Mouse (Mus musculus): ENCODE results near the gene Ripk4.

The Ripk4 gene

DNA sequence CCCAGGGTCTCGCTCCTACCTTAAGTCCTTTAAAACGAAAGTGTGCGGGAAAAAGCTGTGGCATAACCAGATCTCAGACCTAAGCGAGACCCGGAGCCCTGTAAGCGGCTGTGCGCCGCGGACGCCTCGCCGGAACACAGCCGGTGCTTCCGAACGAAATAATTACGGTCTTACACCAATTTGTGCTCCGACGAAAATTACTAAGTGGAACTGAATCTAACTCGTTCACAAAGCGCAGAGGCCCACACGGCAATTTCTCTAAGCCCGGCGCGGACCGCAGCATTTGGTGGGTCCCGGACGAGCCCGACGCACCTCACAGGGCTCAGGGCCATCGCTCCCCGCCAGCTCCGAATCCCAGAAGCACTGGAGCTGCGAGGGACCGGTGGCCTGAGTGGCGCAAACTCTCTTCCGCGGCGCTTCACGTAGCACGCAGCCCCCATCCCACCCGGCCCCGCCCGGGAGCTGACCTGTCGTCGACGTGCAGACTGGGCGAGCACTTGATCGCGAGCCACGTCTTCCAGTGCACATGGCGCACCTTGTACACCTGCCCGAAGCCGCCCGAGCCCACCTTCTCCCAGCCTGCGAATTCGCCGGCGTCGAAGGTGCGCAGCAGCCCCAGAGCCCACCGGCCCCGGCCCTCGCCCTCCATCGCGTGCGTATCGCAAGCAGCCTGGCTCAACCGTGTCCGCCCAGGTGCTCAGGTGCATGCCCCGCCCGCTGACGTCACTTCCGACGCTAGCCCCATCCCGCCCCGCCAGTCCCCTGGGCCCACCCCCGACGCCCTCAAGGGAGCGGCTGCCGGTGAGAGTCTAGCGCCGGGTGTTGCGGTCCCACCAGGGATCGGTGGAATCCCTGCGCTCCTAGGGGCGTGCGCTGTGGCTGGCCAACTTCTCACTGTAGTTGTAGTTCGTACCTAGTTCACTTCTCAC lies at the start of gene Ripk4:
Gene Ripk4, minus strand, starts transcription at position 727 of the 929 bp plus-strand sequence.
- DNase-seq (ENCODE audit: low spot score in 2 of 2) = no peak

DNA sequence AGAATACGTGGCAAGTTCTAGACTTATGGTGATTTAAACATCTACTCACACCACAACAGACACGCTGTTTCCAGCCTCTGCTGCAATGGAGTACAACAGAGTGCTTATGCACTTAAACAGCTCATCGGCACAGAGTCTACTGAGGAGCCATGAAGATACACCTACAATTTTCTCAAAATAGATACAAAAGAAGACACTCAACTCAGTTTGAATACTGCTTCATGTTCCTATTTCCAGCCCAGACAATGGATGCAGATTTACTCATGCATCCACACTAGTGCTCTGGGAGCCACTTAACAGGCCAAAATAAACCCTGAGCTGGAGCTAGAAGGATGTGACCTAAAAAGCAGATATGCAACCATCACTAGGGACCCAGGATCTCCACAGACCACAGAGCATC lies 45.3 kb upstream of the Ripk4 start:
- no peak for DNase-seq (ENCODE audit: low spot score in 2 of 2)

DNA sequence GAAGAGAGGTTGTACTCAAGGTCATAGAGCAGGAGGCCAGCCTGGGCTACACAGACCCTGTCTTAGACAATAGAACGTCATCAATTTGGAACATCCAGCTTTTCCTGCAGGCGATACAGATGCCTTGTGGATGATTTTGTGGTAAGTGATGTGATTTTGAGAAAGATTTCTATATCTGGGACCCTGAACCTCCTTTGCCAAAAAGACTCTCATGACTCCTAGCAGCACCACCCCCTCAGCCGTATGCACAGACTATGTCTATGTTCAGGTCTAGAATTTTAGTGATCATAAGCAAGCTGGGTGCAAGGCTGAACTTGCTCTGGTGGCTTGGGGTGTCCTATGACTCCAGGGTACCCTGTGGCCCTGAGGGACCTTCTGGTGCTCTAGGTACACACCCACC lies 42.1 kb upstream of the Ripk4 start:
- no peak for DNase-seq (ENCODE audit: low spot score in 2 of 2)

DNA sequence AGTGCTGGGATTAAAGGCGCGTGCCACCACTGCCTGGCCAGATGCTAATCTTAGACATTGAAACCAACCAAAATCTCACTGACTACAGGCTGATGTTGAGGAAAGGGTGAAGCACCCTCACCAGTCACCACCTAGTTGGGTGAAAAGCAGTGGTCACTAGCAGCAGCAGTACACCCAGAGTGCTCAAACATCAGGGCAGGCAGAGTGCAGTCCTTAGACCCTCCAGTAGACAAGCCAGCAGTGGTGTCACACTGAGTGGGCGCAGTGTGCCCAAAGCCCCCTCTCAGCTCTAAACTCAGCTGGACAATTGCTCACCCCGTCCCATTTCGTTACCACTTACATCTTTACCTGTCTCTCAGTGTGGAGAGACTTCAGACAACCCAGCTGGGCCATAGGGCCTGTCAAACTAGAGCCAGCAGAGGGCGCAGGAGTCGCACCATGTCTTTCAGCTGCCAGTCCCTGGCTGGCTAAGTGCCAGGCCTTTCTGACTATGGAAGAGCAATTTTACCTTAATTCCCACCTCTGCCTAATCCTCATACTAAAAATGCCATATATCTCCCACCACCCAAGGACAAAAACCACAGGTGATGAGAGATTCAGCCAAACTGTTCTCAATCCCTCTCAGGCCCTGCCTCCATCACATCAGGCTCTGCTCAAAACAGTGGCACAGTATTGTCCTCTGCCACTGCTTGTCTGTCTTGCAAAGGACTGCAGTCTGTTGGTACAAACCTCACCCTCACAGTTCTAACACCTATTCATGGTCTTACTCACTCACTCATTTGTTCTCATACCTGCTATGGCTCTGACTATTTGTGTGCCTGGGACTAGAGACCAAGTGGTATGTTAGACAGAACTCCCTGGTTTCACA lies 41.3 kb upstream of the Ripk4 start:
- DNase-seq (ENCODE audit: low spot score in 2 of 2) = peak; percentile 54 to 76

DNA sequence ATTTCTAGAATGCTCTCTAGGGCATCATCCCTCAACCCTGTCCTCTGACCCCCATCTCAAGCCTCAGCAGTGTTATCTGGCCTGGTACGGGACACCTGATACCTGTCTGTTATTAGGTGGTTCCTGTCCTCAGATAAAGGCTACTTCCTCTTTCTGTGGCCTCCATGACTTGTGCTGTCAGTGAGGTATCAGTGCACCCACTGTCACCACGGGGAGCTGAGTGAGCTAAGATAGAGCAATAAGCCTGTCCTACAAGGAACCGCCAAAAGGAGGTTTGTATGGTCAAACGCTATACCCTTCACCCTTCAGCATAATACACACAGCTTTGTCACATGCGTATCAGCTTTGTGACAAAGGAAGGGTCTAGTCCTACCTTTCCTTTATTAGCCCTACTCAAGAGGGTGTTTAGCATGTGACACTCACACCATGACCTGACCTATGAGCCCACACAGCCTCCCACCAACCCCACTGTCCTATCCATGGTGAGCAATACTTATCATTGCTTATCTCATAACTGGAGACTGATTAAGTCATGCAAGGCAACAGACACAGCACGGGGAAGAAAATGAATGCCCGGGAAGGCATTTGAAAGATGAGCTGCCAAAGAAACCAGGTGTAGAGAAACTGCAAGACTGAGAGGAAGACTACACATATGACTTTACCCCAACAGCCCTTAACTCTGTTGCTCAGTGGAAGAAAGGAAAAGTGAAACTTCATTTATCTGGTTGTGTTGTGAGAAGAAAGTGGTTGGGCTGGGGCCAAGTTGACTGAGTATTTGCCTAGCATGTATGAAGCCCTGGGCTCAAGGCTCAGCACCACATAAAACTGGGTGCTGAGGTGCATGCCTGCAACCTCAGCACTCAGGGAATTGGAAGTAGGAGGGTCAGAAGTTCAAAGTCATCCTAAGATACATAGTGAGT lies 34.6 kb upstream of the Ripk4 start:
- no peak for DNase-seq (ENCODE audit: low spot score in 2 of 2)

DNA sequence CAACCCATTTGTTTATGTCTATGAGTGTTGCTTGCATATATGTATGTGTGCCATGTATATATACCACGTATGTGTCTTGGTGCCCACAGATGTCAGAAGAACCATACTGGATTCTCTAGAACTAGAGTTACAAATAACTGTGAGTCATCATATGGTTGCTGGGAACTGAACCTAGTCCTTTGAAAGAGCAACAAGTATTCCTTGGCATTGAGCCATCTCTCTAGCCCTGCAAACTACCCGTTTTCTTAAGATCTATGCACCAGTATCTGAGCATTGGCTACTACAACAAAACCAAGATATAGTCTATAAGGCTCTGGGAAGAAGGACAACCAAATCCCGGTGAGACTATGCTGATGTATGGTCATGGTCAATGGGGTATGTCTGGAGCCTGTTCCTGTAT lies 33.6 kb upstream of the Ripk4 start:
- DNase-seq (ENCODE audit: low spot score in 2 of 2) = no peak

DNA sequence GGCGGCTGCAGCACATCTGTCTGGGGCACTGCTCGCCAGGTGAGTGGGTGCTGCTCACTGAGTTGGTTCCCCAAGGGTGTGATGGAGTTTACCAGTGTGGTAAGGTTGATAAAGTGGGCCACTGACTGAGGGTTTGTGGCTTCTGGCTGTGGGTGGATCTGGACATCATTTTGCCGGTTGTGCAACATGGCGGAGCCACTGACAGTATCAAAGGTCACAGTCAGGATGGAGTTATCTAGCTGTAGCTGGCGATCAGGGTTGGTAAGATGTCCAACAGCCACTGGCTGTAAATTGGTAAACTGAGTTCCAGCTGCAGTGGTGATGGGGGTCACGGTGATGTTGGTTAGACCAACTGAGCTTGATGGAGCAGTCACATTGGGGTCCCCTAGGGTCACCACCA lies 30.7 kb upstream of the Ripk4 start:
- DNase-seq (ENCODE audit: low spot score in 2 of 2) = no peak

DNA sequence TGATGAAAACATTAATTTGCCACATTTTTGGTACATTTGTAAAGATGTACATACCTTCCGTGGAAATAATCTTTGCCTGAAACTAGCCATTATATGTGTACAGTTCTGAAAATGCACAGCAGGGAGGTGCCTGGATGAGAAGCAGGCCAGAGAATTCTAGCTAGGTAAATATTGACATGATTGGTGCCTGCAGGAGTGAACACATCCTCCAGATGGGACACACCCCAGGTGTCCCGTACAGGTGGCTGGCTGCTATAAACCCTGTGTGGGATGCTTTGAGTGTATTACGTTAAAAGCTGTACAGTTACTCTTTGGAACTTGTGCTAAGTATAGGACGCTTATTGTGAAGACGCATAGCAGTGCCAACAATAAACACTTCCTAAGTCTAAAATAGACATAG lies 19.5 kb upstream of the Ripk4 start:
- no peak for DNase-seq (ENCODE audit: low spot score in 2 of 2)

DNA sequence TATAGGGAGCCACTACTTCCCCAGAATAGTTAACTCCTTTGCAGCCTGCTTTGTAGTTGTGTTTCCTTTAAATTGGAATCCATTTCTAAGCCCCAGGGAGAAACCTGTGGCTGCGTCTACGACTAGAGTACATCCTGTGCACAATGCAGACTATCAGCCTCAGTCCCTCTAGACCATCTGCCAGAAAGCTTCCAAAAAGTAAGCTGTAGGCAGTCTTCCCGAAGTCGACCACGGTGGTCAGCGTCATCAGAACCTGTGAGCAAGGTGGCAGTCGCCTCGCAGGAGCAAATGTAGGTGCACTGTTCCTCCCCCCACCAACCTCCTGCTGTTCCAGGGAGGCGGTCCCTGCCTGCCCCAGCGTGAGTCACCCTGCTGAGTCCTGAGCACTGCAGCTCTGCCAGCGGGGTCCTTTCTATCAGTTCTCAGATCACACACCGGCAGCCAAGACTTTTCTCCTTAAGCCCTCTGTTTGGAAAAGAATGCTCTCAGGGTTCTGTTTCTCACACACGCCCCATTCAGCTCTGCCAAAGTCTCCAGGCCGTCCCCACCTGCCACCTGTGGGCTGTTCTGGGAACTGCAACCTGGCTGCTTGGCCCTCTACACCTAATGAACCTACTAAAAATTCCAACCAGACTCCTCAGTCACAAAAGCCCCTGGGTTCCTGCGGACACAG lies 14.9 kb upstream of the Ripk4 start:
- peak; percentile 41 to 75 for DNase-seq (ENCODE audit: low spot score in 2 of 2)

DNA sequence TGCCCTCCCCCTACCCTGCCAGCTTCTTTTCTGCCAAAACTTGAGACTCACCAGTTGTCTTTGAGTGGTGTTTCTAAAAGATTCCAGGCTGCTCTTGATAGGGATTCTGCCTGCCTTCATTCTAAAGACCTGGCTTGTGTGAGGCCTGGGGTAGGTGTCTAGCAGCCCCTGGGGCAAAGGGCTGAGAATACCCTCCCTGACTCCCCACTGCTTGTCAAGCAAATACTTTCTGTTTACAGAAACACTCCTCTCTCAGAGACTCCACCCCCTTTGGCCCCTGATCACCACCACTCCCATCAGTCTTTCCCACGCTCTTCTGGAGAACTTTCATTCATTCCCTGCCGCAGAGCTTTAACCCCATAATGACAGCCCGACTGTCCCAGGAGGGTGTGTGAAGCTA lies 2.9 kb upstream of the Ripk4 start:
- DNase-seq (ENCODE audit: low spot score in 2 of 2) = no peak

DNA sequence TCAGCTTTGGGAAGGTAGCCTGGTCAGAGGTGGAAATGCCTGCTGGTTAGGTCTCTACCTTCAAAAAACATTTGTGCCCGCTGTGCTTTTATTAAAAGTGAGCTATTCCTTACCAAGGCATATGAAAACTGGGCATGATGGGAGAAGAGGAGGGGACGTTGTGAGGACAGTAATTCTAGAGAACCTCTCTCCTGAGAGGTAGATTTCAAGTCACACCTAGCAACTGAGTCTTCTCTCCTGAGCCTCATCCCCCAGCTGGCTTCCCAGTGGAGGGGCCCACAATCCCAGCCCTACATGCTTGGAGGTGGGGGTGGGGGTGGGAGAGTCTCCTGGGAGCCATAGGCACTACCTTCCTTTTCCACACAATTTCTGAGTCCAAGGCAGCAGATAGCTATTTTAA lies 1.0 kb upstream of the Ripk4 start:
- DNase-seq (ENCODE audit: low spot score in 2 of 2) = no peak

DNA sequence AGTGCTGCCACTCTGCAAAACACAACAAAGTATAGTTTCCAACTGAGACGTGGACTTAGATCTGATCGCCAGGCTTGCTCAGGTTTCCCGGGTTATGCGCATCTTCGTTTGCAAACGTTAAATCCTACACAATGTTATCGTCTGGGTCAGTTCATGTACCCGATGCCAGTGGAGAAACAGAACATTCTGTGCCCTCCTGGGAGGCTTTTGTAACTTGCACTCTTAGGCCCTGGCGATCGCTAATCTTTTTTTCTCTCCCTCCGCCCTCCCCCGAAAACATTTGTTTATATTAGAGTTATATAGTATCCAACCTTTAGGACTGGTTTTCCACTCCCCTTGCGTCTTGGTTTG lies 378 bp upstream of the Ripk4 start:
- no peak for DNase-seq (ENCODE audit: low spot score in 2 of 2)

DNA sequence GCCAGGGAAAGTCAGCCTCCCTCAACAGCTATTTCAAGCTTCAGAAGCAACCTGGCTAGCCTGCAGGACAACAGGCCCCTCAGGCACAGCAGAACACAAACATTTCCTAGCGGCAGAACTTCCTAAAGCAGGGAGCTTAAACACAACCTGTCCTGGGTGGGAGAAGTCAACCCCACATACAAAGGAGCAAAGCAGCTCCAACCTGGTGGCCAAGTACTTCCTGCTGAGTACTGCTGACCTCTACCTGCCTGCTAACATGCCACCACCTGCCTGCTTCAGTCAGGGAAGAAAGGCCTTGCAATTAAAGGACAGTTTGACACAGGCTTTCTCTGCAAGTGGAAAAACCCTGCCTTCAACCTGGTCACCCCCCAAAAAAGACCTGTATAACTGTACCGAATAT lies 1.8 kb downstream of the Ripk4 start:
- DNase-seq (ENCODE audit: low spot score in 2 of 2) = no peak

DNA sequence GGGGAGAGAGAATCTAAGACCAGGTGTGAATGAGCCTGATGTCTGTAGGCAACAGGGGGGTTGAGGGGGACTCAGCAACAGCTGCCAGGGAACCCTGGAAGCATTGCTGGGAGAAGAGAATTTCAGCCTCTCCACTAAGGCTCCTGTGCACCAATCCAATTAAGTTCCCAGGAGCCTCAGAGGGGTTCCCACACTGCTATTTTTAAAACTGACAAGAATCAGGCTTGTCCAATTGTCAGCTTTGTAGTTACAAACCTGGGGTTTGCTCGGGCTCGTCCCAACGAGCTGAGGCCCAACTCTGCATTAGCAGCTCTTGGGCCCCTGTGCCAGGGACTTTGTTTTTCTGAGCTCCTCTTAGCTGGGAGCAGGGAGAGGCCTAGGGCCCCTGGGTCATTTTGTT lies 3.9 kb downstream of the Ripk4 start:
- no peak for DNase-seq (ENCODE audit: low spot score in 2 of 2)

DNA sequence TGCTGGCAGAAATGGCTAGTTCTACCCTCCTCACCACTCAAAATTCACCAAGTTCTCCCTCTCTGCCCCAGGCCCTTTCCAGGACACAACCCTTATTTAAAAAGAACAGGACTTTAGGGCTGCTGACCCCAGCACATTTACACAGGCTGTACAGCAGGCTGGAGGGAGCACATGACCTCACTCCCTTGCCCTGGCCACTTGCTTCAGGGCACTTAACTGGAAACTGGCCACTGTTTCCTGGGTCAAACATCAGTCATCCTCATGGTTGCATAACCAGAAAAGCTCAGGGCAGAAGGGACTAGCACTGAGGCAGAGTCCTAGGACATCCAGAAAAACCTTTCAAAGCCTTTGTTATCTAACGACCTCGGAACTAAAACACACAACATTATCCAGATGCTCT lies 5.3 kb downstream of the Ripk4 start:
- DNase-seq (ENCODE audit: low spot score in 2 of 2) = no peak

DNA sequence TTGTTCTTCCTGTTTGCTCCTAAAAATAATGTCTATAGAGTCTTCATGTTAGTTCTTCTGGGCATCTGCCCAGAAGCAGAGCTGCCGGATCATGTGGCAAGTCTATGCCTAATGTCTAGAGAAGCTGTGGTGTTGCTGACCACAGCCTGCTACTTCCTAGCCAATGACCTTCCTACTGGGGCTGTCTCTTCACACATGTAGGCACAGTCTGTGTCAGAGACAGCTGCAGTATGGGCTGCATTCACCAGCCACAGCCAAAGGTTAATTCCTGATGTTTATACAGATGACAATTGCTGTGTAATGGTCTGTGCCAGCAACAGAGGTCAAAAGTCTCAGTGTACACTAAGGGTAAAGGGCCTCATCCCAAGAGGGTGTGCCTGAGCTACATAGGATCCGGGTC lies 7.1 kb downstream of the Ripk4 start:
- no peak for DNase-seq (ENCODE audit: low spot score in 2 of 2)

DNA sequence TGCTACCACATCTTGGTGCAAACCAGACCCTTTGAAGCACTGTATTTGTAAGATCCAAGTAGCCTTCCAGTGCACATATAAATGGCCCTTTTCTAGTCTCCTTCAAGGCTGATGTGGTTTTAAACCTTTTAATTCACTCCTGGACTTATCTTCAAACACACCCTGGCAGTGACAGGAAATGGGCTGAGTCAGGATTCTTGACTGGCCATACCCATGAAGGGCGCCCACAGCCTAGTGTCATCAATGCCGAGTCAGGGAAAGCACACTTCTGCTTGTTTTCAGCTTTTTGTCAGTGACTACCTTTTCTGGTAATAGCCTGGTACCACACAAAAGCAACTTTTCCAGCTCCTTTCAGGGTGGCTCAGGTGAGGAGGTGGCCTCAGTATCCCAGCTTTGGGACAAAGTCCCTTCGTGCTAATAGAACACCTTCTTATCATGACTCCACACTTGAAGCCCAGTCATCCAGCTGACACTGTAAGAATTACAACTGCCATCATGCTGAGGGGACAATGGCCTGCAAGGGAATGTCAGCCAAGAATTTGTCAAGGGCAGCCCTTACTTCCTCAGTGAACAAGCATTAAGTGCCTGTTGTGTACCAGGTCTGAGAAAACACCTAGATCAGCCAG lies 11.2 kb downstream of the Ripk4 start:
- DNase-seq (ENCODE audit: low spot score in 2 of 2) = no peak

DNA sequence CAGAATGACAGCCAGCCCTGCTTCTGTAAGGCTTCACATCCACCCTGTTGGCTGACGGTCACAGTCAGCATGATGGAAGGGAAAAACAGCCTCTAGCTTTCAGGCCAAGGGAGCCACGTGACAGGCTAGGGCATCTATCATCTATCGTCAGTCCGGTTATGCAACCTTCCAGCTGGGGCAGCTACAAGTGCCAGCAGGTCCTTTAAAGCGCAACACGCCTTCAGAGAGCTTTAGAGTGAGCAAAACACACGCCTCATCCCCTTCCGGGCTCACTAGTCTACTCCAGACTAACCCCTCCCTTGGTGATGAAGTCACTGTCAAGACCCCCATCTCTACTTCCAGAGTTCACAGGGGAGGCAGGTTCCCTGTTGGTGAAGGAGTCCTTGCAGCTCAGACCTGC lies 11.7 kb downstream of the Ripk4 start:
- DNase-seq (ENCODE audit: low spot score in 2 of 2) = no peak

DNA sequence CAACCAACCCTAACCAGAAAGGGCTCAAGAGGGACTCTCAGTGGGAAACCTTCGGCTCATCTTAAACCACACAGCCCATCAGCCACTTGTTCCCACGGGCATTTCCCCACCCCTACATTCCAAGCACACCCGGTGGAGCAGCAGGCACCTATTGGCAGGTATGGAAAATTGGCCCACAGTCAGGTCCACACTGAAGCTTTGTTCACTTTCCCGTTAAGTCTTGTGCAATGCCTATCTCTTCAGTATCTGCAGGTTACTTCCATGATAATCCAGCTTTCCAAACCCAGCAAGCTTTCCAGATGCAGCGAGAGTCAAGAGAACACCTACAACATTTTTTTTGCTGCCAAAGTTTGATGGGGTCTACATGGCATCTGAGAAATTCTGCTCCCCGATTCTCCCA lies 15.2 kb downstream of the Ripk4 start:
- no peak for DNase-seq (ENCODE audit: low spot score in 2 of 2)

DNA sequence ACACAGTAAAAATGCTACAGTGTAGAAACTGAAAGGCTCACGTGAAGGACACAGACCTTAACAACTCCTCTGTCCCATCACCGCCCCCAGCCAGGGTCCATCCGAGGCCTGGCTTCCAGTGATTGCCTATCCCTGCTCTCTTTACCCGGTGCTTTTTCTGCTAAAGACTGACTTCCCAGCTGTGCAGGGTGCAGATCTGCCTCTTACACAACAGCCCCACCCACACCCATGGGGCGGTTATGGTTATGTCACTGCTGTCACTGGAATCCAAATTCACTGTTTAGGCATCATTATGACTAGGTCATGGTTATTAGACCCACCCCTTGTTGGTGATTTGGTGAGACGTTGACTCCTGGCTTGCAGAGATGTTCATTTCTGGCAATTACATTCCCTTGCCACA lies 25.6 kb downstream of the Ripk4 start:
- no peak for DNase-seq (ENCODE audit: low spot score in 2 of 2)

DNA sequence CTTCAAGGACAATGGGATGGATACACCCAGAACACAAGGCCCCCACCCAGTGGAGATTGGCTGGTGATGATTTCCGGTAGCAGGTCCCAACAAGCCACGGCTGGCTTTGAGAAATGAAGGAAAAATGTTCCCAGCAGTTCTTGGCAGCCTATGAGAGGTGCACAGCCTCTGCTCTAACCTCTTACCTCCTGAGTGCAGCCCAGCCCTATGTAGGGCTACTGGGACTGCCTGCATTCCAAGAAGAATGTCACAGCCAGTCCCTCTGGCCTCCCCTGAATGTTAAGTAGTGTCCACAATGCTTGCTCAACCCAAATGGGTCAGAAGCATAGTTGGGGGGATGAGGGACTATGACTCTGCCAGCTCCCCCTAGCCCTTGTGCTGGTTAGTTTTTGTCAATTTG lies 27.0 kb downstream of the Ripk4 start:
- no peak for DNase-seq (ENCODE audit: low spot score in 2 of 2)
